Mouse (Mus musculus): ENCODE measurements around the gene Catsperg1. TPM values are rescaled to one million over a fixed set of nuclear protein-coding genes. Genes with fewer than 3 reads are reported as not detected.
"Not testable (repeated sequence)": the region's sequence is repeated elsewhere in the genome, so short reads cannot be mapped to it uniquely, and the experiment has no call there.

Catsperg1 gene
- polyA plus RNA-seq, 1 experiment from 2014 or later = 0.38 TPM

DNA sequence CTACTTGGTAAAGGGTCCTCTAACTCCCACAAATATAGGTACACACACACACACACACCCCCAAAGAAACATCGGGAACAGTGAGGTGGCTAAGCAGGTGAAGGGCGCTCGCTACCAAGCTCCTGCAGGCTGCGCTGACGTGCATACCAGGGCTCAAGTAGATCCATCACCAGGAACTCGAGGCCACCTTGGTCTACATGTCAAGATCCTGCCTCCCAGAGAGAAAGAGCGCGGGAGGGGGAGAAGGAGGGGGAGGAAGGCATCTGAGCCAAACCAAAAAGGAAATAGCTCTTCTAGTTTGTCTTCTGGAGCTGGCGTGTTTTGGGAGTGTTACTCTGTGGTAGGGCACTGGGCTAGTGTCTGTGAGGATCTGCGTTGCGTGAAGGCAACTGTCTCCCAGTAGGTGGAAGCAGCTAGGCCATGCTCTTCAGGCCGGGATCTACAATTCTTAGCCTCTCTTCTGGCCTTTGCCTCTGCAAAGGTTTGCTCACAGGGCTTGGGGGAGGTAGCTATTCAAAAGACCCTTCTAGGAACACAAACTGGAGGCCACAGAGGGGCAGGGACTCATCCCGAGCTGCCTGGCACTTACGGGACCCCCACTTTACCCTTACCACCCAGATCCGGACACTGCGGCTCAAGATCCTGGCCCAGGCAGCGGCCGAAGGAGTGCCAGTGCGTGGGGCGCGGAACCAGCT is 32.9 kb upstream of the Catsperg1 start:
- Histone ChIP-seq H3K4me2 (peak overlapping the region; percentile 91; the same call in 1 of the 2 replicates), H3K9me3 (replicated peaks) (no peaks in the 10 kb centered on the region), H3K27ac (ENCODE audit: poor library complexity, severe bottlenecking) (no peak overlapping the region), H3K4me1 (replicated peaks) (peaks cover 22% of the 10 kb centered on the region), H3K27me3 (replicated peaks) (no peaks in the 10 kb centered on the region; the same call in 1 of the 2 replicates), H3K36me3 (peaks cover 30% of the 10 kb centered on the region), H3K9ac (0 out of 2 replicates have a peak overlapping the region, but pooled peaks have one; percentile 70), H3K4me3 (no peak overlapping the region)
- 80% methylated on average over 21 of the region's 21 CpGs for WGBS
- no peak for ATAC-seq (ENCODE audit: insufficient number of reproducible peaks, low FRiP score)

DNA sequence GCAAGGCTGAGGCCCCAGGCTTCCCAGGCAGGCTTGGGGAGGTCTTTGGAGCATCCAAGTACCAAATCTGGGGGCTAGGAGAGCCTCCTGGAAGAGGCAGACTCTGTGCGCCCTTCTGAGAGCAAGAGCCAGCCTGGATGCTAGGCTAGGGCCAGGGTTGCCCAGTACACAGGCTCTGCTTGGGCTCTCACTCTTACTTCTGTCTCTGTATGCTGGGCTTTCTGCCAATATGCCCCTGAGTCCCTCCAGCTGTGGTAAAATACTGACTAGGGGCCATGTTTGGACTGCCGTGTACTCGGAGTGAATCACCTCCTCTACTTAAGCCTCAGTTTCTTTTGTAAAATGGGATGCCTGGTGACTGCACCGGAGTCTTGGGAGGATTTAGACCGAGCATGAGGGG is 32.2 kb upstream of the Catsperg1 start:
- H3K9ac ChIP-seq = no peak overlapping the region
- no peak overlapping the region for H3K4me2 ChIP-seq
- no peak overlapping the region for H3K4me3 ChIP-seq

DNA sequence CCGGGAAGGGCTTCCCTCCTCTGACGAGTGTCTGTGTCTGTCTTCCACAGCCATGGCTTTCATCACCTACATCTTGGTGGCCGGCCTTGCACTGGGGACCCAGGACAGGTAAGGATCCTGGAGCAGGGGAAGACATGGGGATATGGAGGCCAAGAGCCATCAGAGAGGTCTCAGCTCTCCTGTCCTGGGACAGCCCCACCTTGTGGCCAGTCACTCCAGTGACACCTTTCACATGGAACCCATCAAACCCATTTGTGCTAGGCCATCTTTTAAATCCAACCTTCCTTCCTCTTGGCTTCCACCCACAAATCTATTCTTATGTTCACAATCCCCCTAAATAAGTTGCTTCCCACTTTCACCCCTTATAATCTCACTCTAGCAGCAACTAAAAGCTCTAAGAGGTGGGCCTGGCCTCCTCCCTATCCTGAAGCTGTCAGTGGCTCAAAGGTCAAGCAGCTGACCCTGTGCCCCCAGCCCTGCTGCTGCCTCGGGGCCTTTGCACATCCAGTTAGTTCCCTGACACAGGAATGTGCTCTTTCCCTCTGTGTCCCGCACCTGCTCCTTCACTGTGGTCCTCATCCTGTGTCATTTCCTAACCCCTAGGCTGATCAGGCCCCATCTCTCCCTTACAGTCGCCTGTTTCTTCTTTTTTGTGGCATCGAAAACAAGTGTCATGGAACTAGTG is 31.0 kb upstream of the Catsperg1 start:
- no peak overlapping the region for H3K4me3 ChIP-seq
- H3K27me3 ChIP-seq (replicated peaks) = no peaks in the 10 kb centered on the region; the same call in 1 of the 2 replicates
- no peak for ATAC-seq (ENCODE audit: insufficient number of reproducible peaks, low FRiP score)
- peaks cover 22% of the 10 kb centered on the region for H3K4me1 ChIP-seq (replicated peaks)
- 82% methylated on average over 7 of the region's 7 CpGs for WGBS
- peaks cover 33% of the 10 kb centered on the region for H3K36me3 ChIP-seq
- H3K4me2 ChIP-seq = no peak overlapping the region
- H3K27ac ChIP-seq (ENCODE audit: poor library complexity, severe bottlenecking) = no peak overlapping the region
- no peak overlapping the region for H3K9ac ChIP-seq
- no peaks in the 10 kb centered on the region for H3K9me3 ChIP-seq (replicated peaks)

More for the DNA sequence above, 32.2 kb upstream of the Catsperg1 start:
- no peak for ATAC-seq (ENCODE audit: insufficient number of reproducible peaks, low FRiP score)
- Histone ChIP-seq H3K9me3 (replicated peaks) (no peaks in the 10 kb centered on the region), H3K27me3 (replicated peaks) (no peaks in the 10 kb centered on the region; the same call in 1 of the 2 replicates), H3K36me3 (peaks cover 33% of the 10 kb centered on the region), H3K27ac (ENCODE audit: poor library complexity, severe bottlenecking) (no peak overlapping the region), H3K4me1 (replicated peaks) (peaks cover 22% of the 10 kb centered on the region)
- 84% methylated on average over 5 of the region's 5 CpGs for WGBS

DNA sequence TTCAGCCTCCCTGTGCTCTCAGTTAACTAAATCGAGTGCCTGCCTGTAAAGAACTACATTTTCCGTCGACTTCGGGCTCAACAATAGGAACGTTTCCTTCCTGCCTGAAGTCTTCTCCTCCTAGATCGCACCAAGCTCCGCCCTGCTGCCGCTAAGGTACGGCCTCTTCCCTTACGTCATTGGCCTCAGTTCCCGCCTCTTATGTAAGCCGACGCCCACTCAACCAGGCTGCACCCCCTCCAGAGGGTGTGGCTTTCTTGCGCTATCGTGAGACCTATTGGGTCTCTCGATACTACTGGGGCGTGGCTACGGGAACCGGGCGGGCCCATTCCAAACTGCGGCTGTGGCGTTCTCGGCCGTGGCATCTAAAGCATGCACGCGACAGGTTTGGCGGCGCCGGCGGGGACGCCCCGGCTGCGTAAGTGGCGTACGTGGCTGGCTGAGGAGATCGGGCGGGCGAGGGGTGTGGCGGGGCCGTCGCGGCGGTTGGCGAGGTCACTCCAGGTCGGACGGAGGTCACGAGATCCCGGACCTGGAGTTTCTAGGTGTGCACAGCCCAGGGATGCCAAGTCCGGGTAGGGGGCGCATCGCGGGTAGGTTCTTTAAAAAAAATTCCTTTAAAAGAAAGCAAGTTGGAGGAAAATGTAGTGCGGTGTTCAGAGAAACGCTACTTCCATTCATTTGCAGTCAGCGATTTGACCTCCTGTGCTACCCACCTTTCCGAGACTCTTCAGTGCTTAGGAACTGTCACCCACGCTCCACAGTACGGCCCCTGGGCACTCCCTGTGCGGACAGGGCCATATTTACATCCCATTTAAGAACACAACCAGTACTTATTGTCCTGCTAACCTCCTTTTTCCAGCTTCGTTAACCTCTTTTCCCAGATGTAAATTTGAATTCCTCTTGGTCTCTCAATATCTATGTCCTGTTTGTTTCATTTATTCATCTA is 24.5 kb upstream of the Catsperg1 start, which contains the start of gene Yif1b:
TSS of gene Yif1b (plus strand) at position 311 of the 949 bp plus-strand sequence.
- Histone ChIP-seq H3K4me2 (peak within 1 kb of the TSS; percentile 82), H3K27me3 (replicated peaks) (no peaks in the 10 kb centered on the region; the same call in 1 of the 2 replicates), H3K9me3 (replicated peaks) (no peaks in the 10 kb centered on the region), H3K4me3 (peak within 1 kb of the TSS; percentile 67), H3K36me3 (0 out of 2 replicates have a peak, but pooled peaks cover 3% of the 10 kb centered on the region), H3K9ac (peak within 1 kb of the TSS; percentile 72), H3K27ac (ENCODE audit: poor library complexity, severe bottlenecking) (peak within 1 kb of the TSS; percentile 88), H3K4me1 (replicated peaks) (peaks cover 20% of the 10 kb centered on the region)
- WGBS = under 1% methylated on average over 60 of the region's 60 CpGs
- peak; percentile 97 for ATAC-seq (ENCODE audit: insufficient number of reproducible peaks, low FRiP score)

DNA sequence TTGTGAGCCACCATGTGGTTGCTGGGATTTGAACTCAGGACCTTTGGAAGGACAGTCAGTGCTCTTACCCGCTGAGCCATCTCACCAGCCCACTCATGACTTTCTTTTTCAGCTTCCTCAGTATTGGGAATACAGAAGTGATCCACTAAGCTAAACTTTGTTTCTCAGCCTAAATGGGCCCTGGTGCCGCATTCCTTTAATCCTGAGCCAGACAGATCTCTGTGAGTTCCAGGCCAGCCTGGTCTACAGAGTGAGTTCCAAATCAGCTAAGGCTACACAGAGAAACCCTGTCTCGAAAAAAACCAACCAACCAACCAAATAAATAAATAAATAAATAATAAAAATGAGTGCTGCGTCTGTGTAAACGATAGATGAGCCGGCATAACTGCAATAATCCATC is 23.8 kb upstream of the Catsperg1 start:
- H3K36me3 ChIP-seq; H3K27me3 ChIP-seq (replicated peaks); ATAC-seq (ENCODE audit: insufficient number of reproducible peaks, low FRiP score); H3K9me3 ChIP-seq (replicated peaks): not testable (repeated sequence)
- Histone ChIP-seq H3K4me3 (peak overlapping the region; percentile 67), H3K27ac (ENCODE audit: poor library complexity, severe bottlenecking) (peak overlapping the region; percentile 88), H3K4me2 (peak overlapping the region; percentile 65), H3K4me1 (replicated peaks) (peaks cover 20% of the 10 kb centered on the region), H3K9ac (0 out of 2 replicates have a peak overlapping the region, but pooled peaks have one; percentile 52)
- WGBS = 27% methylated on average over 6 of the region's 6 CpGs

DNA sequence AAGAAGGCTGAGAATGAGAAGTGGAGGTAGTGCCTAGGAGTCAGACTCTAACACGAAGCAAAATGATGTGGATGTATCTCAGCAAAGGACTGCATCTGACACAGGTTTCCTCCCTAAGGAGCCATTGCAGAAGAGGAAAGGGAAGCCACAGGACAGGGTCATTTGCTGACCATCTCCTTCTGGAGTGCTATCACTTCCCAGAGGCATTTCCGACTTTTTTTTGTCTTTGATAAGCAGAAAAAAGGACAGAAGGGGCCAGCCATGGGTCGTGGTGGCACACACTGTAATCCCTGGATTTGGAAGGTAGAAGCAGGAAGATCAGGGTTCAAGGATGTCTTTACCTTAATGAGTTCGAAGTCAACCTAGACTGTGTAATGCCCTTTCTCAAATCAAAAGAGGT is 22.8 kb upstream of the Catsperg1 start:
- Histone ChIP-seq H3K9me3 (replicated peaks) (no peaks in the 10 kb centered on the region), H3K27ac (ENCODE audit: poor library complexity, severe bottlenecking) (no peak overlapping the region), H3K4me3 (no peak overlapping the region), H3K4me2 (no peak overlapping the region), H3K4me1 (replicated peaks) (peaks cover 20% of the 10 kb centered on the region), H3K36me3 (0 out of 2 replicates have a peak, but pooled peaks cover 3% of the 10 kb centered on the region), H3K9ac (no peak overlapping the region), H3K27me3 (replicated peaks) (peaks cover 10% of the 10 kb centered on the region)
- WGBS = 67% methylated on average over 4 of the region's 4 CpGs
- ATAC-seq (ENCODE audit: insufficient number of reproducible peaks, low FRiP score) = no peak

DNA sequence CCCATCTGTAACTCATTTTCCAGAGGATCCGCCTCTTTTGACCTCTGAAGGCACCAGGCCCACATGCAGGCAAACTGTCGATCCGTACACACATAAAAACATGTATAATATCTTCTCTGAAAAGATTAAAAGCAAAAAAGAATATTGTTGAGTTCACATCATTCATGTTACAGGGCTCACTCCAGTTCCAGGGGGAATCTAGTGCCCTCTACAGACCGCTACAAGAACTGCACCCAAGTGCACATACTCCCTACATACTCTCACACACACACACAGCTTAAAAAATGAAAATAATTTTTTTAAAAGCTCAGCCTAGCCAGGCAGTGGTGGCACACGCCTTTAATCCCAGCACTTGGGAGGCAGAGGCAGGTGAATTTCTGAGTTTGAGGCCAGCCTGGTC is 20.8 kb upstream of the Catsperg1 start:
- peaks cover 16% of the 10 kb centered on the region for H3K27me3 ChIP-seq (replicated peaks)
- peak overlapping the region; percentile 78 for H3K27ac ChIP-seq (ENCODE audit: poor library complexity, severe bottlenecking)
- H3K9me3 ChIP-seq (replicated peaks) = no peaks in the 10 kb centered on the region
- H3K36me3 ChIP-seq = no peaks in the 10 kb centered on the region
- 76% methylated on average over 5 of the region's 5 CpGs for WGBS
- no peak overlapping the region for H3K9ac ChIP-seq
- ATAC-seq (ENCODE audit: insufficient number of reproducible peaks, low FRiP score) = no peak
- H3K4me2 ChIP-seq = no peak overlapping the region
- peaks cover 22% of the 10 kb centered on the region for H3K4me1 ChIP-seq (replicated peaks)
- no peak overlapping the region for H3K4me3 ChIP-seq

DNA sequence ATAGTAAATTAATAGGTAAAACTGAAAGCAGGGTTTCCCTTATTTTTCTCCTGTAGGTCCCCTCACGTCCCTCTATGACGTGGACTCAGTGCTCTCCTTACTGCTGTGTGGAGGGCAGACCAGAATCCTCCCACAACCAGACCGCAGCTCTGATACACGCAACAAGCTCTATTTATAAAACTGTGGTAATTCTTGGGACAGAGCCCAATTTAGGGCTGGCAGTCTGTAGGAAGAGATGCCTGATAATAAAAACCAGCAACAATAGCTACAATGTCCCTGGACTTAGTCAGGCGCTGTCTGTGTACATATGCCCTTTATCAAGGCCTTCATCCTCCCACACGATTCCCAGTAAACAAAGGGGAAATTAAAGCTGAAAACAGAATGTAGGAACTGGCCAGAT is 19.9 kb upstream of the Catsperg1 start:
- peak overlapping the region; percentile 6; the same call in 1 of the 2 replicates for H3K4me2 ChIP-seq

DNA sequence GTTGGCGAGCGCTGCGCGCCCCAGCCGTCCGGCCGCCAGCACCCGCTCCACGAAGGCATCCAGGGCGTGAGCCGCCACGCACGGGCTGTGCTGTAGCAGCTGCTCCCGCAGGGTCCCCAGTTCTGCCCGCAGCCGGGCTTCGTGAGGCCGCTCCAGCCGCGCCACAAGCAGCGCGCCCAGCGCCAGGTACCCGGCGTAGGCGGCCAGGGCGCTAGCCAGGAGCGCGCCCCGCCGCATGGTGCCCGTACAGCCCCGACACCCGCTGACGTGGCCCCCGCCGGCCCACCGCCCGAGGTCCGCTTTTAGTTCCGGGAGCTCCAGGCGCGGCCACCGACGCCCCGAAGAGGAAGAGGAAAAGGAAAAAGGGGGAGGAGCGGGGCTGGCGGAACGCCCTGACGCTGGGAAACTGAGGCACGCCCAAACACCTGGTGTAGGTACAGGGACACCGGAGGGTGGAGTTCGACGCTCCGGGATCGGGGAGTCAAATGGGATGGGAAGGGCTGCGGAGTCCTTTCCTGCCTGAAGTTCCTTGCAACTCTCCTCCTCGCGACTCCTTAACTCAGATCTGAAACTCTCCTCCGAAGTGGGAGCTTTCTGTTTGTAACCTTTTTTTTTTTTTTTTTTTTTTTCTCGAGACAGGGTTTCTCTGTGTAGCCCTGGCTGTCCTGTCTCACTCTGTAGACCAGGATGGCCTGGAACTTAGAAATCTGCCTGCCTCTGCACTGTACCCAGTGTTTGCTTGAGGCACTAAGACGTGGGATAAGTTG is 18.6 kb upstream of the Catsperg1 start, which contains the start of gene Kcnk6:
TSS of gene Kcnk6 (minus strand) at position 269 of the 767 bp plus-strand sequence.
- Histone ChIP-seq H3K4me2 (peak within 1 kb of the TSS; percentile 86), H3K4me1 (replicated peaks) (peaks cover 22% of the 10 kb centered on the region), H3K9me3 (replicated peaks) (no peaks in the 10 kb centered on the region), H3K27me3 (replicated peaks) (peaks cover 23% of the 10 kb centered on the region), H3K27ac (ENCODE audit: poor library complexity, severe bottlenecking) (peak within 1 kb of the TSS; percentile 78), H3K4me3 (peak within 1 kb of the TSS; percentile 64), H3K9ac (peak within 1 kb of the TSS; percentile 81), H3K36me3 (no peaks in the 10 kb centered on the region)
- peak; percentile 48 for ATAC-seq (ENCODE audit: insufficient number of reproducible peaks, low FRiP score)
- WGBS = 2% methylated on average over 60 of the region's 62 CpGs

More for the DNA sequence above, 19.9 kb upstream of the Catsperg1 start:
- no peak overlapping the region for H3K9ac ChIP-seq
- ATAC-seq (ENCODE audit: insufficient number of reproducible peaks, low FRiP score) = no peak
- peak overlapping the region; percentile 78 for H3K27ac ChIP-seq (ENCODE audit: poor library complexity, severe bottlenecking)
- no peaks in the 10 kb centered on the region for H3K36me3 ChIP-seq
- 29% methylated on average over 6 of the region's 6 CpGs for WGBS
- H3K9me3 ChIP-seq (replicated peaks) = no peaks in the 10 kb centered on the region
- peaks cover 21% of the 10 kb centered on the region for H3K4me1 ChIP-seq (replicated peaks)
- peaks cover 19% of the 10 kb centered on the region for H3K27me3 ChIP-seq (replicated peaks)
- H3K4me3 ChIP-seq = no peak overlapping the region

DNA sequence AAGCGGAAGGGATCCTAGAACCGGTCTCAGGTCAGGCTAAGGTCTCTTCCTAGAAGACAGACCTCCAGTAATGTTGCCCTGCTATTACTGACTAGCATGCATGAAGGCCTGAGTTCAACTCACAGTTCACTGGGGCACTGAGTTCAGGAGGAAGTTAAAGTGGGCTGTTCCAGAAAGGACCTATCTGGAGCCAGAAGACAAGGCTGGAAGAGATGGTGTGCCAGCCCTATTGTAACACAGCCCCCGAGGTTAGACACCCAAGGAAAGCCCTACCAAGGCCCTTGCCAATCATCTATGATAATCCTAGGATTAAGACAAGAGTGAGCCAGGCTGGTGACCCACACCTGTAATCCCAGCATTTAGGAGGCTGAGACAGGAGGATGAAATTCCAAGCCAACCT is 17.7 kb upstream of the Catsperg1 start:
- 42% methylated on average over 3 of the region's 3 CpGs for WGBS
- peak overlapping the region; percentile 81 for H3K9ac ChIP-seq

More for the DNA sequence above, 17.7 kb upstream of the Catsperg1 start:
- Histone ChIP-seq H3K36me3 (no peaks in the 10 kb centered on the region), H3K4me3 (peak overlapping the region; percentile 64), H3K4me2 (peak overlapping the region; percentile 86), H3K9me3 (replicated peaks) (no peaks in the 10 kb centered on the region), H3K27me3 (replicated peaks) (peaks cover 23% of the 10 kb centered on the region), H3K4me1 (replicated peaks) (peaks cover 22% of the 10 kb centered on the region), H3K27ac (ENCODE audit: poor library complexity, severe bottlenecking) (peak overlapping the region; percentile 60)
- no peak for ATAC-seq (ENCODE audit: insufficient number of reproducible peaks, low FRiP score)
